Mouse (Mus musculus) forelimb bud, embryonic 11.5 days (tissue): Measurements from ENCODE around the gene Tmem191c.

Experiments used
- DNase-seq: peaks from one replicate; pipeline ENCODE4 v3.0.0-alpha.2; 2012; ENCODE audit warnings: low read depth, low spot score

Gene Tmem191c

GRCm38 (mm10) chr16:17329848-17330570 lies 54.1 kb downstream of the Tmem191c start:
- no peak for DNase-seq

GRCm38 (mm10) chr16:17331116-17331515 lies 55.2 kb downstream of the Tmem191c start, which contains the start of gene Serpind1:
Gene Serpind1, plus strand, starts transcription at chr16:17331371.
- no peak for DNase-seq

GRCm38 (mm10) chr16:17331855-17332254 lies 56.0 kb downstream of the Tmem191c start:
- no peak for DNase-seq
